Mouse (Mus musculus): Measurements from ENCODE around the gene Aff1. TPM values are rescaled to one million over a fixed set of nuclear protein-coding genes. Genes with fewer than 3 reads are reported as not detected.

The Aff1 gene
- total RNA-seq, 1 experiment from 2014 or later: 76.9 TPM

DNA sequence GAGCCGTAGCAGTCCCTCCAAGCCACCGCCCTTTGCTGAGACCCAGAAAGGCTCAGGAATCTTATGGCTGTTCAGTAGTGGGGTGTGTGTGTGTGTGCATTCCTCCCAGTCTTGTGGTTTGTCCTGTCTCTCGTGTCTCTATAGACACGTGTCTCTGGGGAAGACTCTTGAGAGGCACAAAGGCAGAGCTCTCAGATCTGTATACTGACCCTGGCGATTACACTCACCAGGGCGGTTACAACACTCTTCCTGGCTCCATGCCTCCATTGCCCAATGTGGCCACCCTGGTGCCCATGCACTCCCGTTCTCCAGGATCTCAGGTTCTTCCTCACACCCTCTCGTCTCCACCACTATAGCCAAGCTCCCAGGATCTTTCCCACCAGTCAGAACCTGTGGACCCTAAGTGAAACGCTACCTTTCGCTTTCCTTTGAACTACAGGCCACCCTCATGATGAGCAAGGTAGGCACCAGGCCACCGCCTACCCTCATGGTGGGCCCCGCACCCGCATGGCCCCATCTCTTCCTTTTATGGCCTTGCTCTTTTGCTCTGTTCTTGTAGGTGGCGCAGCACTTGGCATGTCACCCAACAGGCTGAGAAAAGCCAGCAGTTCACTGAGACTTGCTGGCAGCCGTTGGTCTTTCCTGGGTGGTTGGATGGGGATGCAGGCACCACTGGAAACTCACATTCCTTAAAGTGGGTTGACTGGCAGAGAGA lies 146.5 kb downstream of the Aff1 start:
- ATAC-seq (ENCODE audit: extremely low read depth, insufficient number of reproducible peaks, low FRiP score, poor library complexity, severe bottlenecking): no peak

GRCm38 (mm10) chr5:103839265-103839626 lies 147.1 kb downstream of the Aff1 start:
- ATAC-seq (ENCODE audit: extremely low read depth, insufficient number of reproducible peaks, low FRiP score, poor library complexity, severe bottlenecking): no peak

DNA sequence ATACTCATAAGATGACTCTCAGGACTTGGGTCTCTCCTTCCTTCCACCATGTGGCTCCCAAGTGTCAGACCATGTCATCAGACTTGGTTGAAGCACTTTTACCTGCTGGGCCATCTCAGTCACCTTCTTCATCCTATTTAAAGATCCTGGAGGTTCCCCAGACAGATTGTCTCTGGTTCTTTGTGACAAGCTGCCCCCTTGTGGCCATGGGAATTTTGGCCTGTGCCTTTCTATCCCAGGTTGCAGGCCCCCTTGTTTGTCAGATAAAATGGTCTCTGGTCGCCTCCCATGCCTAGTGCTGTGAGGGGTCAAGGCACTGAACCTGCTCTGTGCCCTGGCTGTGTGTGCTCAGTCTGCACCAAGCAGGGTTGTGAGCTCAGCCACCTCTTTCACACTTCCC lies 151.8 kb downstream of the Aff1 start:
- ATAC-seq (ENCODE audit: extremely low read depth, insufficient number of reproducible peaks, low FRiP score, poor library complexity, severe bottlenecking): no peak

DNA sequence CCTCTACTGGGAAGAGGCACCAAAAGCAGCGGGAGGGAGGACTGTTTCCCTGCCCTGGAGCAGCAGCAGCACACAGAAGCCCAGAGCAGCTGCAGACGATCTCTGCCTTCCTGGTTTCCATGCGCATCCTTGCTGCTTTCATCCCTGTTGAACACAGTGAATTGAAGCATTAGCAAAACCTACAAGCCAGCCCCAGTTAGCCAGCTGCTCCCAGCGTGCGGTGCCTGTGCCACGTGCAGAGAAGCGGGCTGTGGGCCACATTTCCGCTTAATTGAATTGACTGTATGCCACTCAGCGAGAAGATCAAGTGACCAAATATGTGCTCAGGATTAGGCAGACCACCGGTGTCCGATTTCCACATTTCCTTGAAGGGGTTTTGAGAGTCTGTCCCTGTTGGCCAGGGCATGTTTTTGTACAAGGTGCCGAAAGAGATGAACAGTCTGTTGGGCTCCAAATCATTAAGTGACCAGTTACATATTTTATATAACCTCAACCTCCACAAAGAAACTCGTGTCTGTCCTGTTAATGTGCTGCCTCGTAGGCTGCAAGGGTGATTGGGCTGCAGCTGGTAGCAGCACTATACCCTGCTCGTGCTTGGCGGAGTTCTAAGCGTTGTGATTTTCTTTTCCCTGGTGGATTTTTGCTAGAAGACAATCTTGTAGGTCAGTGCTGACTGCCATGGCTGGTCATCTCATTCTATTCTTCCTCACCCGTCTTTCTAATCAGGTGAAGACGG lies 153.4 kb downstream of the Aff1 start:
- ATAC-seq (ENCODE audit: extremely low read depth, insufficient number of reproducible peaks, low FRiP score, poor library complexity, severe bottlenecking): no peak

GRCm38 (mm10) chr5:103846154-103846551 lies 154.0 kb downstream of the Aff1 start:
- no peak for ATAC-seq (ENCODE audit: extremely low read depth, insufficient number of reproducible peaks, low FRiP score, poor library complexity, severe bottlenecking)

GRCm38 (mm10) chr5:103846609-103847008 lies 154.4 kb downstream of the Aff1 start:
- no peak for ATAC-seq (ENCODE audit: extremely low read depth, insufficient number of reproducible peaks, low FRiP score, poor library complexity, severe bottlenecking)

GRCm38 (mm10) chr5:103848546-103848945 lies 156.4 kb downstream of the Aff1 start:
- ATAC-seq (ENCODE audit: extremely low read depth, insufficient number of reproducible peaks, low FRiP score, poor library complexity, severe bottlenecking): no peak

- ATAC-seq (ENCODE audit: extremely low read depth, insufficient number of reproducible peaks, low FRiP score, poor library complexity, severe bottlenecking): no peak
Observed at GRCm38 (mm10) chr5:103852756-103853549, 160.8 kb downstream of the Aff1 start.

- ATAC-seq (ENCODE audit: extremely low read depth, insufficient number of reproducible peaks, low FRiP score, poor library complexity, severe bottlenecking): no peak
Observed at GRCm38 (mm10) chr5:103854041-103854806, 162.1 kb downstream of the Aff1 start.

DNA sequence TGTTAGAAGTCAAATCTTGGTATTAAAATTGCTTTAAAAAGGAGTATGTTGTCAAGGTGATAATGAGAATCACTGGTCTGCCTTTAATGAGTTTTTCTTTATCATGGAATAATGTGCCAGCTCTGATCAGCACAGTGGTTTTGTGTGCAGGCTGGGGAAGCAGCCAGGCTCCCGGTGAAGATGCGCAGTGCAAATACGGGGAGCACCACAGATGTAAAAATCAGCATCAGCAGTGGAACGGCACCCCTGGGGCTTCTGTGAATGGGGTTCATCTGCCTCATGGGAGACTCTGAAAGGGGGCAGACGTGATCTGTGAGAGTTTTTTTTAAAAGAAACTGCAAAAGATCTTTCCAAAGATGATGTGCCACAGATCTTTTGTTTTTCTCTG lies 162.6 kb downstream of the Aff1 start:
- ATAC-seq (ENCODE audit: extremely low read depth, insufficient number of reproducible peaks, low FRiP score, poor library complexity, severe bottlenecking): no peak

DNA sequence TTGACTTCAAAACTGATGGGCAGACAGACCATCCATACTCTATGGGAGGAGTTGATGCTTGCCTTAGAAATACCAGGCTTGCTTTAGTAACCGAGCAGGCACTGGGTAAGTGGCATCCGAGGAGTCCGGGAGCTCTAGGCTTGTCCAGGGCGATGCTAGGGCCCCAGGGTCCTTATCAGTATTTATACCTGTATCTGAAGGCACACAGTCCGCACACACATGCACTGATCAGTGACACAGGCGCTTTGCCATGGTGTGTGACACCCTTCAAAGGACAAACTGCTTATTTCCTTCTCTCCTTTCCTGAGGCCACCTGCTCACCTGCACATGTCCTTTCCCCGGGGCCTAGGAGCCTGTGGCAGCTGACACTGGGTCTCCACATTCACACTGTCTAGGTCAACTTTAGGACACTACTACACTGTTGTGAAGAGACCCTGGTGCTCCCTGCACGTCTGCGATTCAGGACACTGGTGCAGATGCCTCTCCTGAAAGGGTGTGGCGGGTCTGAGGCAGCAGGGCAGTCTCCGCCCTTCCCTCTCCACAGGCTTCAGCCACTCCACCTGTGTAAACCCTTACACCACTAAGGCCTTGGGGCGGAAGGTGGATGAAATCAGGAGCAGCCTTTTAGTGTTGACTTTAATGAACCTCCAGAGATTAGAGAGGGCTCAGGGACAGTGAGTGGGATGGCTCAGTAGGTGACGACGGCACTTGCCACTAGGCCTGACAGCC lies 163.5 kb downstream of the Aff1 start:
- no peak for ATAC-seq (ENCODE audit: extremely low read depth, insufficient number of reproducible peaks, low FRiP score, poor library complexity, severe bottlenecking)

GRCm38 (mm10) chr5:103856286-103857009 lies 164.3 kb downstream of the Aff1 start:
- peak; percentile 61; the same call in 1 of the 2 replicates for ATAC-seq (ENCODE audit: extremely low read depth, insufficient number of reproducible peaks, low FRiP score, poor library complexity, severe bottlenecking)

- ATAC-seq (ENCODE audit: extremely low read depth, insufficient number of reproducible peaks, low FRiP score, poor library complexity, severe bottlenecking): no peak
Observed at GRCm38 (mm10) chr5:103857151-103857550, 165.0 kb downstream of the Aff1 start.

GRCm38 (mm10) chr5:103860622-103861021 lies 168.4 kb downstream of the Aff1 start:
- no peak for ATAC-seq (ENCODE audit: extremely low read depth, insufficient number of reproducible peaks, low FRiP score, poor library complexity, severe bottlenecking)

DNA sequence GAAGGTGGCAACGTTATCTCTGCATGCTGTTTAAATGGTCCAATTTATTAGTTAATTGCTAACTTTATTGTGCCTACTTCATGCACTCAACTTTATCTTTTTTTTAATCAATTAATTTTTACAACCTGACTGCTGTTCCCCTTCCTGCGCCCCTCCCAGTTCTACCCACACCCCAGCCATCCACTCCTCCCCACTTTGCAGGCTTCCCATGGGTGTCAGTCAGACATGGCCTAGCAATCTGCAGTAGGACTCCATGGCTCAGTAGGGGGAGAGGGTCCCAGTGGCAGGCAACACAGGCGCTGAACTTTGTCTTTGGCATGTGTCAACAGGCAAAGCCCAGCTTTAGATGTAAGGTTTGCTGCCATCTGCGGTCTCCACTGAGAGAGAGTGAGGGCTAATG lies 171.6 kb downstream of the Aff1 start:
- no peak for ATAC-seq (ENCODE audit: extremely low read depth, insufficient number of reproducible peaks, low FRiP score, poor library complexity, severe bottlenecking)

DNA sequence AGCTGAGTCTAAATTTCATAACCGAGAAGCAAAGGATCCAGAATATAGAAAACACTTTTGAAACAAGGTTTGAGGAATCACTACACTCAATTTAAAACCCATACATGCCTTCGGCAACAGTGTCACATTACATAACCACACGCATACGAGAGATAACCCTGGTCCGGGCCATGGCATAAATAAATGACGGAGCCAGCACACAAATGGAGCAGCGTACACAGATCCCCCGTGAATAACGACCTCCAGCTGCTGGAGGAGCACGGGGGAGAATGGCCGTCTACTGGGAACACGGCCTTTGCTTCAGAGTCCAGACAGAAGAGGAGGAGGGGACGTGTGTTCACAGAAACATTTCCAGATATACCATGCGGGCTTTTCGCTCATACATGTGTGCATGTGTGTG lies 197.6 kb downstream of the Aff1 start:
- ATAC-seq (ENCODE audit: extremely low read depth, insufficient number of reproducible peaks, low FRiP score, poor library complexity, severe bottlenecking): no peak

- ATAC-seq (ENCODE audit: extremely low read depth, insufficient number of reproducible peaks, low FRiP score, poor library complexity, severe bottlenecking): no peak
Observed at GRCm38 (mm10) chr5:103898310-103898709, 206.1 kb downstream of the Aff1 start.

Measured in neutrophil, adult 5-6 weeks (primary cell).